Mouse (Mus musculus) C2C12 (cell line): ENCODE results near the gene Med16.

Experiments used
- CTCF ChIP-seq: IDR thresholded peaks from one replicate; pipeline ENCODE4 v1.5.1; 2011; ENCODE audit not compliant: control insufficient read depth, insufficient read depth, insufficient read length
- MAX ChIP-seq: IDR thresholded peaks from one replicate; pipeline ENCODE4 v1.6.1; 2011; ENCODE audit warnings: mild to moderate bottlenecking, control low read depth
- MYOD1 ChIP-seq: IDR thresholded peaks from one replicate; pipeline ENCODE4 v1.6.1; 2011; ENCODE audit warnings: low read depth; ENCODE audit not compliant: control insufficient read depth, insufficient read length
- MYOG ChIP-seq: IDR thresholded peaks from one replicate; pipeline ENCODE4 v1.6.1; 2011; ENCODE audit not compliant: control insufficient read depth, insufficient read length; ENCODE audit errors: extremely low read depth
- USF1 ChIP-seq: IDR thresholded peaks from one replicate; pipeline ENCODE4 v1.6.1; 2011; ENCODE audit warnings: low read depth, mild to moderate bottlenecking, control low read depth, moderate library complexity

DNA sequence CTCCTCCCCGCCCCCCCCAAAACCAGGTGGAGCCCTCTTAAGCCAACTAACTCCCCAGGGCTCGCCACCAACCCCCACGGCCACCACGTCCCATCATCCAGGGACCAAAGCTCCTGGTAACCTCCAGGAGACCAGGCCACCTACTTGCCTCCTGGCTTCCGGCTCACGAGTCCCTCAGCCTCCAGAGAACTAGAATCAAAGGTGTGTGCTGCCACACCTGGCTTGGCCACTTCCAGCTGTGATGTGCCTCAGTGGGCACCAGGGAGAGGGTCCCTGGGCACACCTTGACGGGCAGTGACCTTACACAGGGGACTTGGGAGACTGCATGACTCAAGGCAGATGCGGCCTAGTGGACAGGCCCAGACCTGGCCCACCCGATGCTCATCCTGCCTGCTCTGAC lies 47.0 kb upstream of the Med16 start:
- no peak for TF ChIP-seq CTCF
- TF ChIP-seq USF1, result no peak
- TF ChIP-seq MYOD1, result no peak
- TF ChIP-seq MAX, result no peak
- TF ChIP-seq MYOG, result no peak
